Mouse (Mus musculus) gastrocnemius, postnatal 25 days (tissue): ENCODE data around the gene Magi1. TPM values are rescaled to one million over a fixed set of nuclear protein-coding genes. Genes with fewer than 3 reads are reported as not detected.
"Not testable (repeated sequence)": the region's sequence is repeated elsewhere in the genome, so short reads cannot be mapped to it uniquely, and the experiment has no call there.

Experiments
- DNase-seq: peaks from one replicate; pipeline ENCODE4 v3.0.0; 2022
- total RNA-seq, 2 experiments: library from RNA; stranded (reverse); gene quantifications; 1 replicate in 1 of 2; 2 replicates in 1 of 2; pipeline ENCODE4 v1.2.3; 2021

The Magi1 gene
- total RNA-seq, 2 experiments from 2014 or later: 3.5 to 3.9 TPM

DNA sequence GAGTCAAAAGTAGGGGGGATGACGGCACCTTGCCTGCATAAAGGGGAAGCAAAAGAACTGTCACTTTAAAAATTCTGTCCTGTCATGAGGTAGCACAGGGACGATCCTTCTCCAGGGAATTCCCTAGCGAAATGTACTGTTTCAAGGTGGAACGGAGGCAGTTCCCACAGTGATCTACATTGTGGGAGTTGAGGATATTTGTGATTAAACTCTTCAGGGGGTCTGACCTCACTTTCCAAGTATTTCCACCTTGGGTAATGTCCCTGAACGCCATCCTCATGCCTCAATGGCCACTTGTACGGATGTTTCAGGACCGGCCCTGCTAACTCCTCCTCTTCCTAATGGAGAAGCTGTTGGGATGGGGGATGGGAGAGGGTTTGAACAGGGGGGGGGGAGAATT is 559.0 kb downstream of the Magi1 start:
- DNase-seq: no peak

DNA sequence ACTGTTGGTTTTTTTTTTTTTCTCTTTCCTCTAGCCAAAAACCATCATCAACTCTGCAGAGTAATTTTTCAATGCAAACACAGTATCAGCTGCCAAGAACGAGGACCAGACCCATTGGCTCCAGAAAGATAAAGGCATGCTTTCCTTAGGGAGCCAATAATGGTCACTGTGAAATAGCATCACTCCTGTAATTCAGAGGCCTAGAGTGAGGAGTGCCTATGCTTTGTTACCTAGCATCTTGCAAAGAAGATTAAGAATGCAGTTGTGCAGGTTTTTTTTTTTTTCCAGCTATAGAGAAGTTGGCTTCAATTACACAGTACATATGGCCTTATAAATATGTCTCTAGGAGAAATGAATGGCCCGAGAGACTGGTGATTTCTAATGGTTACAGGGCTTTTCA is 560.5 kb downstream of the Magi1 start:
- DNase-seq: no peak

- DNase-seq: no peak
Observed at GRCm38 (mm10) chr6:93719532-93719931, 564.2 kb downstream of the Magi1 start.

DNA sequence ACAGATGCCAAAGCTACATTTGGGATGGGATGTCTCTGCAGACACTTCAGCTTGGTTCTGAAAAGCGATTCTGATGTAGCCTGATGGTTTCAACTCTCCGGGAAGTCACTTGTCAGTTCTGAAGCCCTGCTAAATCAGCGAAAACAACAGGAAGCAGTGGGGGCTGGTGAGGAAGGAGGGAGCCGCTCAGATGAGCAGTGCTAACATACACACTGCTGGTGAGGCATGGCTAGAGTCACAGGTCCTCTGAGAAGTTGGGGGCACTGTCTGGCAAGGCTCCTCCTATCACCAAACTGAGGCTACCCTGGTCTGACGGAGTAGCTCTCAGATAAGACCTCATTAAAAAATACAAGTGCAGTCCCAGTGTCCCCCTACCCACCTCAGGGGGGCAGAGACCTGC is 565.3 kb downstream of the Magi1 start:
- no peak for DNase-seq

DNA sequence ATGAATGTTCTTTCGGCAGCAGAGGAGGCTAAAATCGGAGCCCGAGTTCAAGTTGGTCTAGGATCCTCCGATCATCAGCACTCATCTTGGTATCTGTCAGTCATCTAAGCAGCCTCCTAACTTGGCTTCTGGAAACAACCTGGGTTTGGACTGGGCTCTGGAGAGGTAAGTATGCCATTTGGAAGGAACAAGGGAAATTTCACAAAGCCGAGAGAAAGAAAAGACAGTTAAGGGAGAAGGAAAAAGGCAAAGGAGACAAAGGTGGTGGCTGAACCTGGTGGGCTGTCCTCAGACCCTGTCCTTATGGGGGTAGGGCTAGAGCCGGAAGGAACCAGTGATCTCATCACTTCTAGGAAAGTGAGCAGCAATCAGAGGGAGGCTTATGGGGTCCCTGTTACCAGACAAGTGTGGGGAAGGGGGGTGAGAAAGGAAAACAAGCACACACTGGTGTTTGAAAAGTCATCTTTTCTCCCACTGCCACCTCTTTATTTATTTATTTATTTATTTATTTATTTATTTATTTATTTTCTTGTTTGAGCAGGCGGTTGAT is 565.8 kb downstream of the Magi1 start:
- no peak for DNase-seq

DNA sequence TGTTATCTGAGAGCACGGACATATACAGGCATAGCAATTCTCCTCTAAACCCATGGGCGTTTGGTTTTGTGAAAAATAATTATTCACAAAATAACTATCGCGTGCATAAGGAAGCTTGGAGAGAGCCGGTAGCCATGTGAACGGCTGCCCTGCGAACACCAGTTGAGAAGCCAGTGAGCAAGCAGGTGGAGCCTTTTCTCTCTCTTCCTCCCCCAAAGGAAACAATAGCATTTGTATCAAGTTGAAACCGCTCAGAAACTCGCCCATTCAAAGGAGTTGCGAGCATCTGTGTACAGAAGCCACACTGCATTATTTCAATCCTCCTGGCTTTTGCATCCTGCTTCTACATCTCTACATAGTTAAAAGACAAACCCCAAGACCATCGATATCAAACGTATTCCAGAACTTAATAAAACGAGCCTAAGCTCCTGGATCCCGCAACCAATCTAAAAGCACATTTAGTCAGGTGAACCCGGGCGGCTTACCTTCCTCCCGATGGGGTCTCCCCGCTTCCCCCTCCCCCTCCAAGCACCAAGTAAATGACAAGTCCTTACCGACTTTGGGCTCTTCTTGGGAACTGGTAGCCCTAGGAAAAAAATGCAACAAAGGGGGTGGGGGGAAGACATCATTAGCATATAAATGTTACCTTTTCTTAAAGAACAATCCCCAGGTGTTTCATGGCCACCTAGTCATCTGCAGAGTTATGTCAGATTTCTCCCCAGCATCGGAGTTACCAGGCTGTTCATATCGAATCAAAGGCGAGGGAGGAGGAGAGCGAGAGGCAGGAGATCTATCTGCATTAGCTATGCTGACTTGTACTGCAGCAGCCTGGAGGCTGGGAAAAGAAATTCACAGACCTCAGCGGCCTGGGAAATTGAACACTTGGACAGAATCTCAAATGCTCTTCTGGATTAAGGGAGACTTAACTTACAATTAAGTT is 566.8 kb downstream of the Magi1 start:
- no peak for DNase-seq

DNA sequence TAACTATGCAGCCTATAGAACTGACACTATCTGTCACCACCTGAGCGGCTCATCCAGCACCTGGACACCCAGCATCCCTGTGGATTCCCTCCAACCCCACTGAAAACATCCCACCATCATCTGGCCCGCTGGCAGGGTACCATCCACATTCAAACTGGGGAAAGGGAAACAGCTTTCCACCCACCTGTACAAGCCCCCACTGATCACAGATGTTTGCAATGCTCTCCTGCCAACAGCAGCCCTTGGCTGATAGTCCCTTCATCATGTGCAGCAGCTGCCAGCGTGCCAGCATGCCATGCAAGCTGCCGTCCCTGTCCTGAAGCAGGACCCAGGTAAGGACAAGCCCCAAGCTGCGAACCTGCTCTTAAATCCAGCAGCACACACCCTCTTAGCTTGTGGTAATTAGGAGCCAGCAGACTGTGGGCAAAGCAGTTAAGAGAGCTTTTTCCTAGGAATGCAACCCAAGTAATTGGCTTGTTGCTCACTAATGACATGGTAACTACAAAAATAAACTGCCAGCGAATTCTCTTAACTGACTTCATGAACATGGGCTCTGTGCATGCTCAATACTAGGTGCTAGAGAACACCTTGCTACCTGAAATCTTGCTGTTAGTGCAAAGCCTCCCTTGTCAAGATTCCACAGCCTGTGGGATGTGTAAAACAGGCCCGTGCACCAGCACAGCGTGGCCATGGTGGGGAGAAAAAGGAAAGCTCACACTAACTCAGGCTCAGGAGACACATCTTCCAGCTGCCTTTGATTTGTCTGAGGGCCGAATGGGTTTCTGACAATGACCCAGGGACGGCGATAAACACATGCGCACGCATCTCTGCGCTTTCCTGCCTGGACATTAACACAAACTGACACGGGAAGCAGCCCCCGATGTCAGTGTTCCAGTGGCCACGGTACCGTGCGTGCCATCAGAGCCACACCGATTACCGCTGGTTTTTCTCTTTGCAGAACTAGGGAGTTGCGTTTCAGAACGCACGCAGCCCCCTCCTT is 568.2 kb downstream of the Magi1 start:
- no peak for DNase-seq

- no peak for DNase-seq
Observed at GRCm38 (mm10) chr6:93704350-93704749, 579.4 kb downstream of the Magi1 start.

GRCm38 (mm10) chr6:93699436-93699835 is 584.3 kb downstream of the Magi1 start:
- DNase-seq: no peak

GRCm38 (mm10) chr6:93697956-93698355 is 585.8 kb downstream of the Magi1 start:
- no peak for DNase-seq

- DNase-seq: no peak
Observed at GRCm38 (mm10) chr6:93678766-93679165, 605.0 kb downstream of the Magi1 start.

GRCm38 (mm10) chr6:93666731-93667130 is 617.0 kb downstream of the Magi1 start:
- no peak for DNase-seq

DNA sequence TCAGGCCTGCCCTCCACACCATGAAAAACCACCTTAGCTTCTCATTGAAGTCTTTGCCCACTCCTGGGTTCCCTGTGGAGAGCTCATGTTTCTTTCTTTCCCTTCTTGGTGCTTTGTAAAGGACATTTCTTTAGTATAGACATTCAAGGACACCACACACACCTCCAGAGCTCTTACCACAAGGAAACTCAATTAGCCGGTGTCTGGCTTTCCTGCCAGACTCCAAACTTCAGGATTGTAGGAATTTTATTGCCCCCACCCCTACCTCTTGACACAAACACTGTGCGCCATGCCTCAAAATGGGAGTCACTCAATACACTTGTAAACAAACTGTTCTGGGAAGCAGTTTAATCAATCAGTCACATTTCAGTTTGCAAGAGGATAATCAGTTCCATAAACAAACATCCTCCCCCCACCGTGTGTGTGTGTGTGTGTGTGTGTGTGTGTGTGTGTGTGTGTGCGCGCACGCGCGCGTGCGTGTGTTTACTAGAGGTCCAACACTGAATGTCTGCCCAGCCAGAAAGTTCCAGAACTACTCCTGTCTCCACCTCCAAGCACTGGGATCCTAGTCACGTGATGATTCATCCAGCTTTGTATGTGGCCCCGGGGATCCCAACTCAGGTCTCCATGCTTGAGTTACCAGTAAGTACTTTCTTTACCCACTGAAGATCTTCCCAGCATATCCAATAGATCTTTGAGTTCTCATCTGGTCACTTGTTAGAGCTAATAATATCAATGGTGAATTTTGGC is 618.5 kb downstream of the Magi1 start:
- no peak for DNase-seq

- DNase-seq: no peak
Observed at GRCm38 (mm10) chr6:93661139-93661538, 622.6 kb downstream of the Magi1 start.

GRCm38 (mm10) chr6:93659534-93659933 is 624.2 kb downstream of the Magi1 start:
- no peak for DNase-seq

DNA sequence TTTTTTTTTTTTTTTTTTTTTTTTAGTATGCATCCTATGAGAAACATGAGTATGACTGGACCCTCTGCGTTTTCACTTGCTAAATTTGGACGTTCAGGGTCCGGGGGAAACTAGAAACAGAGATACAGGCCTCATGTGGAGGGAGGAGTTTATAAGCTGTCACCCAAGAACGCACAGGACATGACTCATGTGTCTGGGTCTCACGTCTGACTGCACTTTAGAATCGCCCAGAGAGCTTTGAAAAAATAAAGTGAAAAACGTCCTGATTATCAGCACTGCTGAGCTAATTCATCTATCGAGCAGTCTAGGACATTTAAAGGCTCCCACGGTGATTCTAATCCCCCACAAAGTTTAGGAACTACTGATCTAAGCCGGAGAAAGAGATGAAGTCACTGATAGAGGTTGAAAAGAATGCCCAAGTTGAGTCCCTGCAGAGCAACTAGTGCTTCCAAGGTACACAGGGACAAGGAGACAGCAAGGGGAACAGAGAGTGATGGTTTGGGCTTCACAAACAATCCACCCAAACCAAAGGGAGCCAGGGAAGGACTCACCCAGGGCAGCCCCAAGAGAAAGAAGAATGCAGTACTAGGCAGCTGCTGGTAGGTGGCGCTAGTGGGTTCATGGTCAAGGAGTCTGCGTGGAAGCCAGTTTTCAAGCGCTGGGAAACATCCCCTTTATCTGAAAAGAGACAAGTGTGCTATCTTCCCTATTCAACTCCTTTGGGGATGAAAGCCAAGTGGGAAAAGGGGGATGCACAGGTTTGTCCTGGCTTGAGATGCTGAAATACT is 626.3 kb downstream of the Magi1 start:
- peak; percentile 40 for DNase-seq

DNA sequence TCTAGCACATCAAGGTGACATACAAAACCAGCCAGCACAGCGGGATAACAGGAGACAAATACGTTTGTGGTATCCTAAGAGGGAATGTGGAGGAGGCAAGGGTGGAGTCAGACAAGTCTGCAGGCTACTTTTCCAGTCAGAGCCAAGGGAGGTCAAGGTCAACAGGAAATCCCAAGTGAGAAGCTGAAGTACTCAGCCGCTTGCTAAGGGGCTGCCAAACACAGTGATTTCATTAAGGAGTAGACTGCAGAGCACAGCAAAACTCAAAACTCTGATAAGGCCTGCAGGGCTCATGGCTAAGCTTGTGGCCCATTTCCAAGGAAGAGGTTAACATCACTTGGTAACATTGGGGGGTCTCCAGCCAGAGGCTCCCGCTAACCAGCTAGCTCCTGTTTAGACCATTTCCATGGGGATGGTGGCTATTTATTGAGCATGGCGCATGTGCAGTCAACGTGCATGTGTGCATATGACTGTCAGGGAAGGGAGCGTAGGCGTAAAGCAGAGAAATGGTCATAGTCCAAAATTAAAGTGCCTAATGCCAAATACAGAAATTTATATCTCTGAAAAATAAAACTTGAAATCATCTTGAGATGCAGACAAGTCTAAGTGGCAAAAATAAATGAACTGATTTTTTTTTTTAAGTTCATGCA is 635.0 kb downstream of the Magi1 start:
- peak; percentile 42 for DNase-seq

GRCm38 (mm10) chr6:93629735-93630291 is 653.9 kb downstream of the Magi1 start:
- DNase-seq: not testable (repeated sequence)

DNA sequence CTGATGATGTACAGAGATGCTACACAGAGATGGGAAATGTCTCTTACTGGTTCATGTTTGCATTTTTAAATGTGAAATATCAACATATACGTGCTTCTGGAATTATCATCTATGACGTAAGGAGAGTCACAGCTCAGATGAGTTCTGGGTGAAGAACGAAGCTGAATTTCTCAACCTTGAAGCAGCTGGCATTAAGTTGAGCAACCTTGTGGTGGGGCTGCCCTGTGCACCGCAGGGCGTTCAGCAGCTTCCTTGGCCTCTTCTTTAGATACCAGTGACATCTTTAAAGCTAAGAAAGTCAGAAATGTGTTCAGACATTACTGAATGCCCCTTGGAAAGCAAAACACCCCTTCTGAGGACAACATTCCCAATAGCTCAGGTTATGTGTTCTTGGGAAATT is 656.5 kb downstream of the Magi1 start:
- DNase-seq: no peak
